Mouse (Mus musculus) T-cell, adult 66 days (primary cell): ENCODE measurements around the gene Olfr648. TPM values are rescaled to one million over a fixed set of nuclear protein-coding genes. Genes with fewer than 3 reads are reported as not detected.

Source experiments
- total RNA-seq, 2 experiments: library from RNA; stranded (reverse); gene quantifications; 3 replicates in 1 of 2; 4 replicates in 1 of 2; pipeline ENCODE4 v1.2.4; 2023

Gene Olfr648
- not detected for total RNA-seq

DNA sequence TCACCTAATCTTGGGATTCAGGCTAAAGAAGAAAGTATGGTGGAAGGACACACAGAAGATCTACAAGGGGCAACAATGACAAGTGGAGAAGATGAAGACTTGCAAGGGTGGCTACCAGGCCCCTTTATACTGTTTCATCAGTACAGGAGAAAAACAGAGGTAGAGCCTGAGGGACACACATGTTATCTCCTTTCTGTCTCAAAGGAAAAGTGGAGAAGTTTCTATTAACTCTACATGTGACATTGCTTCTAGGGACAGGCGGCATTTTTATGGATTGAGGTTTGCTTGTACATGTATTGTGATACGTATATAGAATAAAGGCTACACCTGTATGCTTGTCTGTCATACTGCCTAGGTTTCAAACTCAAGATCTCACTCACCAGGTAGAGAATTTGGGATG is at the start of gene Olfr648:
TSS of gene Olfr648 (minus strand) at position 101 of the 400 bp plus-strand sequence.

DNA sequence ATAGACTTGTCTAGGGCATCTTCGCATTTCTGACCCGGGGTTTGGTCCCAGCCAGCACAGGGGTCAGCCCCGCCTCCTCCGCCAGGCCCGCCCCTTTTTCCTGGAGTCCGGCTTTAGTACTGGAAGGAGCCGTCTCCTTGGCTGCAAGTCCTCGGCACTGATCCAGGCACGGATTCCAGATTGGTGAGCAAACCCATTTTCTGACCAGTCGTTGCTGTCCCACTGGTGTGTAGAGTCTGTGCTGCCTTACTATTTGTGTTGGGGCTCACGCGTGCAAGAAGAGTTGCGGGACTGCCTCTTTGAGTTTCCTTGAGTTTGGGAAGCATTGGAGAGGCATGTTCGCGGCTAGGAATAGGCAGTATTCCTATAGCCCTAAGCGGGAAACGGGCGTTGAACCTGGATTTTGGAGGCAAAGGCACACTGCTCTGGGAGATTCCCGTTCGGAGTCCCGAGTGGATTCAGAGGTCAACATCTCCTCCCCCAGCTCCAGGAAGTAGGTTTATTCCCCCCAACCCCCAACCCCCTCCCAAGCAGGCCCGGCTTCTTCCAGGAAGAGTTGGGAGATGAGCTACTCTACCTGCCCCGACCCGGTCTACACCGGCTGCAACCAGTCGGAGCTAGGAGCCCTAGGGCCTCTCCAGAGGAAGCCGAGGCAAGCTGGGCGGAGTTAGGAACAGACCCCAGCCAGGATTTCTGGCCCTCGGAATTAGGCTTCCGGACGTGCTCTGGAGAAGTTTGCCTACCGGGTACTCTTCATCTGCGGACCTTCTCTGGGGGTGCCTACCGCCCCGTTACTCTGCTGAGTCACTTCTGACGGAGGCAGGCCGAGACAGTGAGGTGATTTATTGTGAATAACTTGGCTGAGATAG is 35.7 kb upstream of the Olfr648 start, which contains the start of gene Trim6:
TSS of gene Trim6 (plus strand) at position 93 of the 869 bp plus-strand sequence.

DNA sequence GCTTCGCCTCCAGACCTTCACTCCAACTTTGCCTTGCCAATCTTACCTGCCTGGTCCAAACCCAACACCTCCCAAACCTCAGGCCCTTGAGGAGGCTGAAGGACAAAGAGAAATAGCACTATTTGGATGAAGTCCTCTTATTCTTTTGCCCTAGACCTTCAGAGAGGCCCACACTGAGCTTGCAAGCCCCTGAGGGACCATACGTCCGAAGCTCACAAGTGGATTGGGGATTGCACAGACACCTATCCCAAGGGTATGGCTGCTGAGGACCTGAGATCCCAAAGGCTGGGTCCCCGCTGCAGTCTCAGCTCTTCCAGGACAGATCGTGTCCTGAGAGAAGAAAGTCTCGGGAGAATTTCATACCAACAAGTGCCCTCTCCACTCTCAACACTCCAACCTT is 12.7 kb upstream of the Olfr648 start, which contains the start of gene Olfr649:
TSS of gene Olfr649 (minus strand) at position 101 of the 400 bp plus-strand sequence.

DNA sequence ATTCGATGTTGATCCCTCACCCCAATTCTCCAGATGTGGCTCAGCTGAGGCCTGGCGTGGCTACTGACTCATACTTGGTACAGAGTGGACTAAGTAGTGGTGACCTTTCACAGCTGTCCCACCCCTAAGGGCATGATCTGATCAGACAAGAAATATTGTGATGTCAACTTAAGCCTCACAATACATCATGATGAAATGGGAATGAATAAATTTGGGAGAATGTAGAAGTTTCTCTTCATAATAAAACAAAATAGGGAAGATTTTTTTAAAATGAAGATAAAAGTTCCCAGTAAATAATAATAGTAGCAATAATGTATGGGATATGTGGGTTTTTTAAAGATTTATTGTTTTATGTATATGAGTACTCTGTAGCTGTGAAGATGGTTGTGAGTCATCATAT is 32.7 kb downstream of the Olfr648 start, which contains the start of gene Ubqlnl:
TSS of gene Ubqlnl (minus strand) at position 101 of the 400 bp plus-strand sequence.

DNA sequence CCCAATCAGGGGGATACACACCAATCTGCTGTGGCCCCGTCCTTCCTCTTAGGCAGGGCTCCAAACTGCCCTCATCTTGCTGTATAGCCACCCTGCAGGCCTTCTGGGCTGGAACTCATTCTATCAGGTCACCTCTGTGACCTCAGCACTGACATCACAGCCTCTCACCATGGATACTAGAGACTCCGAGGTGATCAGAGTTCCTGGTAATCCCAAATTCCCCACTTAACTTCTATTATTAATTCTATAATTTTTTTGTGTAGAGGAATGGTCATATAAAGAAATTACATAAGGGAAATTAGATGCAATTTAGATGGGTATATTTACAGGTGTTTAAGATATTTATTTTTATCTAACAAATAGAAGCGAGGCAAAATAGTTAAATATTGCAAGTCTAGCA is 40.0 kb downstream of the Olfr648 start, which contains the start of gene Ubqln3:
TSS of gene Ubqln3 (minus strand) at position 101 of the 400 bp plus-strand sequence.

DNA sequence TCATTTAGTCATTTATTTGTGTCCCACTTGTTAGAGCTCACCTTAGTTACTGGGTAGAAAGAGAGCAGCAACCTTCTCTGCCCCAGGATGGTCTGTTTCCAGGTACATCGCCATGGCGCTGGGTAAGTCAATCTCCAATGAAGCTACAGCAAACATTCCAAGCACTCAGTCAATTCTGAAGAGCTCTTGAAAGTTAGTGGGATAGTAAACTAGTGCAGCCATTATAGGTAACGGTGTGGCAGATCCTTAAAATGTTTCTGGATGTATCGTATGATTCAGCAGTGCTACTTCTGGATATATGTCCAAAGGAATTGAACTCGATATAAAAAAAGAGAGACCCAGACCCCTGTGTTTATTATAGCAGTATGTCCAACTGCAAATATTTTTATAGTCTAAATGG is 45.9 kb downstream of the Olfr648 start, which contains the start of gene Olfr643:
TSS of gene Olfr643 (minus strand) at position 101 of the 400 bp plus-strand sequence.

DNA sequence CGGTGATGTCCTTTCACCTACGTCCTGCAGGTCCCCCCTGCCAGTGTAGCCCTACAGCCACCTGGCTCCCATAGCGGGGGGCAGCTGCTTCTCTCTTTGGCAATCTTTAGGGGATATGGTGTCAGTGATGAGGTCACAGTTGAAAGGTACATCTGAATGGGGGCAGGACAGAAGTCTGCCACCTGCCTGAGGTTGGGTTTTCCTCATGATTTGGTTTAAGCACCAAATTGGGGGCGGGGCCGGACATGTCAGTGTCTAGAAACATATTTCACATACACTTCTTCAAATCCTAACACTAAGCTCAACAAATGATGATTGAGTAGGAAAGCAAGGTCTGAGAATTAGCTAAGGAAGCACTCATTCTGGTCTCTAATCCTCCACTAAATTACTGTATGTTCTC is 53.5 kb downstream of the Olfr648 start, which contains the start of gene Ubqln5:
TSS of gene Ubqln5 (minus strand) at position 101 of the 400 bp plus-strand sequence.

Other genes starting within 250 kb of the Olfr648 start
- not detected for gene Olfr632, start 249.0 kb downstream of the Olfr648 start, total RNA-seq
- gene Olfr633, start 239.0 kb downstream of the Olfr648 start, total RNA-seq: not detected
- gene Olfr635, start 212.2 kb downstream of the Olfr648 start, total RNA-seq: not detected
- gene Olfr638, start 184.6 kb downstream of the Olfr648 start, total RNA-seq: not detected
- gene Olfr639, start 166.1 kb downstream of the Olfr648 start, total RNA-seq: under 1 TPM; 0.09 to 0.12 TPM
- gene Olfr640, start 157.8 kb downstream of the Olfr648 start, total RNA-seq: not detected
- gene Olfr641, start 147.9 kb downstream of the Olfr648 start, total RNA-seq: not detected
- gene Olfr642, start 130.7 kb downstream of the Olfr648 start, total RNA-seq: not detected
- not detected for gene 4930516K23Rik, start 121.9 kb downstream of the Olfr648 start, total RNA-seq
- gene Olfr644, start 111.5 kb downstream of the Olfr648 start, total RNA-seq: not detected
- gene Olfr645, start 97.9 kb downstream of the Olfr648 start, total RNA-seq: not detected
- not detected for gene Olfr646, start 78.5 kb downstream of the Olfr648 start, total RNA-seq
- gene Ubqln5, start 53.6 kb downstream of the Olfr648 start, total RNA-seq: not detected
- gene Olfr643, start 46.0 kb downstream of the Olfr648 start, total RNA-seq: not detected
- gene Ubqln3, start 40.1 kb downstream of the Olfr648 start, total RNA-seq: not detected
- not detected for gene Ubqlnl, start 32.8 kb downstream of the Olfr648 start, total RNA-seq
- gene Olfm5, start 18.6 kb downstream of the Olfr648 start, total RNA-seq: not detected
- gene Olfr649, start 12.6 kb upstream of the Olfr648 start, total RNA-seq: not detected
- gene Trim6, start 35.4 kb upstream of the Olfr648 start, total RNA-seq: not detected
- 10 to 100 TPM; 26.0 to 33.9 TPM for gene Trim34a, start 61.1 kb upstream of the Olfr648 start, total RNA-seq
- gene Trim5, start 104.7 kb upstream of the Olfr648 start, total RNA-seq: 10 to 100 TPM; 21.2 to 25.5 TPM
- gene Trim12a, start 132.1 kb upstream of the Olfr648 start, total RNA-seq: 100 to 1,000 TPM in 1 of 2 experiments, 10 to 100 TPM in 1; 98.4 to 109 TPM
- 1 to 10 TPM; 2.4 to 2.7 TPM for gene Trim34b, start 146.1 kb upstream of the Olfr648 start, total RNA-seq
- 10 to 100 TPM; 43.4 to 51.9 TPM for gene Trim12c, start 170.0 kb upstream of the Olfr648 start, total RNA-seq
- gene Trim30b, start 186.5 kb upstream of the Olfr648 start, total RNA-seq: under 1 TPM; 0.35 to 0.36 TPM
- gene Trim30c, start 217.4 kb upstream of the Olfr648 start, total RNA-seq: 1 to 10 TPM; 3.1 to 4.3 TPM